Mouse (Mus musculus): ENCODE data around the gene Ralgds. TPM values are rescaled to one million over a fixed set of nuclear protein-coding genes. Genes with fewer than 3 reads are reported as not detected.
A peak's percentile ranks its signal among the peaks of the same experiment; 100 is the strongest.
"Not testable (repeated sequence)": the region's sequence is repeated elsewhere in the genome, so short reads cannot be mapped to it uniquely, and the experiment has no call there.

Gene Ralgds
- total RNA-seq, 4 experiments from 2014 or later = 8.5 to 13.9 (median 9.8) TPM

- DNase-seq (ENCODE audit: low spot score) = no peak
Measured at GRCm38 (mm10) chr2:28505795-28506194, 7.1 kb upstream of the Ralgds start, which contains the start of gene Gm10134. Gene Gm10134, plus strand, starts transcription at chr2:28506095.

GRCm38 (mm10) chr2:28506291-28506690 is 6.6 kb upstream of the Ralgds start:
- DNase-seq (ENCODE audit: low spot score) = no peak

DNA sequence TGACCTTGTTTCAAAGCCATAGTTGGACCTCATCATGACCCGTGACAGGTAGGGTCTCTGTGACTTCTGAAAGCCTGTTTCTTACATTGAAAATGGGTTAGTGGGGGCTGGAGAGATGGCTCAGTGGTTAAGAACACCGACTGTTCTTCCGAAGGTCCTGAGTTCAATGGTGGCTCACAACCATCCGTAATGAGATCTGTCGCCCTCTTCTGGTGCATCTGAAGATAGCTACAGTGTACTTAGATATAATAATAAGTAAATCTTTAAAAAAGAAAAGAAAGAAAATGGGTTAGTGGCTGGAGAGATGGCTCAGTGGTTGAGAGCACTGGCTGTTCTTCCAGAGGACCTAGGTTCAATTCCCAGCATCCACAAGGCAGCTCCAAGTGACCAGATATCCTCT is 1.3 kb upstream of the Ralgds start:
- DNase-seq (ENCODE audit: low spot score) = not testable (repeated sequence)

DNA sequence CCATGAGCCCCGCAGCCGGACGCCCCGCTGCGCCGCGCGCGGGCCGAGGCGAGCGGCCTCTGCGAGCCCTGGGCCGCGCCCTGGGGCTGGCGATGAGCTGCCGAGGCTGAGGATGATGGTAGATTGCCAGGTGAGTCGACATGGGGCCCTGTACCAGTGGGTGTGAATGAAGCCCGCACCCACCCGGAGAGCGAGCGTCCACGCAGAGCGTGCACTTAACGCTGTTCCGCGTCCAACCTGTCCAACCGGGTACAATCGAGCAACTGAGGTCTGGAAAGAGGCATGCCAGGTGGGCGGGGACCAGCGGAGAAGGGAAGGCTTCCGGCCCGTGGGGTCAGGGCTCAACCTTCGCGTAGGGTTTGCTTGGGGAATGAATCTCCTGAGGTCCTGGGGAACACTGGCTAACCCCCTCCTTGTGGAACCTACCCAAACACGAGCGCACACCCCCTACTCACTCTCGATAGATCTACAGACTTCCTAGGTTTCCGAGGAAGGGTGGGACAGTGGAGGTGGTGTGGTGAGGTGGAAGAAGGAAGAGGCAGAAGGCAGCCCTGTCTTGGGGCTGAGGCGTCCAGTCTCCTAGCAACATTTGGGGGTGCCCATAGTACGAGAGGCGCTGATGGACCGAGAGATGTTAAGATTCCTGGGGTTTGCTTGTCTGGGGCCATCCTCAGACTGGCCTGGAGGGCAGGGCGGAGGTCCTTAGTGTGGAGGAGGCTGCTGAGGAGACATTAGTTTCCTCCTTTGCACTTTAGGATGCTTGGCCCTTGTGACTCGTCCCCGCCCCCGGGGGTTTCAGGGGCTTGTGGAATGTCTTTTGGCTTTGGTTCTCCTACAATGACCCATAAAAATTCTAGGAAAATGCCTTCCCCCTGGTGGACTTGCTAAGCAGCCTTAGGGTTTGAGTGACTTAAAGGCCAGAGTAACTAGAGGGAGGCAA is 776 bp downstream of the Ralgds start:
- no peak for DNase-seq (ENCODE audit: low spot score)

GRCm38 (mm10) chr2:28514489-28514888 is 1.6 kb downstream of the Ralgds start:
- peak; percentile 80 for DNase-seq (ENCODE audit: low spot score)

- peak; percentile 82 for DNase-seq (ENCODE audit: low spot score)
Measured at GRCm38 (mm10) chr2:28517206-28517909, 4.4 kb downstream of the Ralgds start.

DNA sequence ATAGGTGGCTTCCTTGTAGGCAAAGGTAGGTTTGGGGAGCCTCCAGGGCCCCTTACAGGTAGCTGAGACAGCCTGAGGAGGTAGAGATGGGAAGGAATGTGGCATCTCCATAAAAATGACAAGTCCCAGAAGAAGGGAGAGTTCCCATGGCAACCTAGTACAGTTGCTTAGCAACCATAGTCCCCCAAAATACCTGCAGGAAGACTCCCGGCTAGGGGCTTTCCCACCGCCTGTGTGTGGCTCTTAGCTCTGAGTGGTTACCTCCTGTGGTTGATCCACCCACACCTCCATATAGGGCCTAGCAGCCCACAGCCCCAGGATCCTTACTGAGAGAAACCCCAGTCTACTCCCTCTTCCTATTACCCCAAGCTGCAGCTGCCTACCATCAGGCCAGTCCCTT is 5.3 kb downstream of the Ralgds start:
- no peak for DNase-seq (ENCODE audit: low spot score)

- DNase-seq (ENCODE audit: low spot score) = no peak
Measured at GRCm38 (mm10) chr2:28520581-28520980, 7.7 kb downstream of the Ralgds start.

- DNase-seq (ENCODE audit: low spot score) = no peak
Measured at GRCm38 (mm10) chr2:28521571-28522151, 8.7 kb downstream of the Ralgds start.

DNA sequence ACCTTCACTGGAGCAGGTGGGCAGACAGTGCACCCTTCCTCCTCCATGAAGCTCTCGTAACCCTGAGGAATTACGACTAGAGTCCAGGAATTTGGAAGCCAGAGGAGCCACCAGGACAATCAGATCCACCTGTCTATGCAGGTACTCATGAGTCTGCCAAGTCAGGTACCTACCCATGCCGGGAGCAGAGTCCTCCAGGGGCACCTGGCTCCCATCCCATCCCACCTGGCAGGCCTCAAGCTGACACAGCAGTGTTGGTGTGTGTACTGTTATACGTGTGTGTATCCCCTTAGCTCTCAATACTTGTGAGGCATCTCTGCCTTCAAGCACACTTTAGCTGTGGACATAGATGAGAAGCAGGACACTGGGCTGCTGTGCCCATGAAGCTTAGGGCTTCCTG is 9.2 kb downstream of the Ralgds start:
- no peak for DNase-seq (ENCODE audit: low spot score)

GRCm38 (mm10) chr2:28523643-28524117 is 10.8 kb downstream of the Ralgds start:
- DNase-seq (ENCODE audit: low spot score) = peak; percentile 84

DNA sequence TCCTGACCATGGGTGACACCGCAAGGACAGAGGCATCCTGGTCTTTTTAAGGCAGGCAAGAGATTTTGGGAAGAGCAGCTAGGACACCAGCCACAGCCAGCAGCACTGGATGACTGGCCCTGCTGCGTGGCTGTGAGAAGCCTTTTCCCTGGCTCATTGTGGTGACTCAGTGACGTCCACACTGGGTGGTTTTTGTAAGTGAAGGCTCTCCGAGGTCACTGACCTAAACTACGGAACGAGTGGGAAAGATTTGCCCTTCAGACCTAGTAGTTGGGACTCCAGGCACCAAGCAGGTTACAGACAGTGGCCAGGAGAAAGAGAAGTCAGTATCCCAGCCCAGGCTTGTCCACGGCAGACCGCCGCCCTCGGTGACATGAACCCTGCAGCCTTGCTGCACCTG is 11.5 kb downstream of the Ralgds start:
- no peak for DNase-seq (ENCODE audit: low spot score)

GRCm38 (mm10) chr2:28525219-28525942 is 12.5 kb downstream of the Ralgds start:
- DNase-seq (ENCODE audit: low spot score) = peak; percentile 78

GRCm38 (mm10) chr2:28525943-28526876 is 13.3 kb downstream of the Ralgds start:
- DNase-seq (ENCODE audit: low spot score) = no peak

GRCm38 (mm10) chr2:28527436-28528353 is 14.8 kb downstream of the Ralgds start:
- no peak for DNase-seq (ENCODE audit: low spot score)

DNA sequence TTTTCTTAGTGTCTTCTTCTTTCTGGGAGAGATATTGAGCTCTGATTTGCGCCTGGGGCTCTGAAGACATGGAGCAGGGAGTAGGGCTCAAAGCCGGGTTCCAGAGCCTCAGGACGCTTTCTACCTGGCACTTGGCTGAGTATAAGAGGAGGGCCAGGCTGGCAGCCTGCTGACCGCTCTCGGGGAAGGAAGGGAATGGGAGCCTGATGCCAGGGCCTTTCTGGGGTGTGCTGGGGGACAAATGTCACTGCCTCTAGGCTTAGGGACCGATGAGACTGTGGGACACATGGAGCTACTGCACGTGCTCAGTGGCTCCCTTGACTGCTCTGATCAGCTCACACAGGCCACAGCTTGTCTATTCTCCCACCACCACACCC is 15.4 kb downstream of the Ralgds start:
- no peak for DNase-seq (ENCODE audit: low spot score)

DNA sequence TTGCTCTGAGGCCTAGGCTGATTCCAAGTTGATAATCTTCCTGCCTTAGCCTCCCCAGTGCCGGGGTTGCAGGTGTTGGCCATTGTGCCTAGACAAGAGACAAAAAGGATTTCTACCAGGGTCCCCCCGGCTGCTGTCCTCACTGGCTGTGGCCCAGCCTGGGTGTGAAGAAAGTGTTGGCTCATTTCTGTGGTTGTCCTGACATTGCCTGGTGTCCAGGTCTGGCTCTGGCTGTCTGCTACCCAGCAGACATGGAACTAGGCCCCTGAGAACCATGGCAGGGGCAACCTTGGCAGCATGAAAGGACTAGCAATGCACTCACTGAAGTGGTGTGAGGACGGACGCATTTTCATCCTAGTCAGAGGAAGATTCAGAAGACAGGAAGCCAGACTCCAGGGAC is 16.9 kb downstream of the Ralgds start:
- no peak for DNase-seq (ENCODE audit: low spot score)

DNA sequence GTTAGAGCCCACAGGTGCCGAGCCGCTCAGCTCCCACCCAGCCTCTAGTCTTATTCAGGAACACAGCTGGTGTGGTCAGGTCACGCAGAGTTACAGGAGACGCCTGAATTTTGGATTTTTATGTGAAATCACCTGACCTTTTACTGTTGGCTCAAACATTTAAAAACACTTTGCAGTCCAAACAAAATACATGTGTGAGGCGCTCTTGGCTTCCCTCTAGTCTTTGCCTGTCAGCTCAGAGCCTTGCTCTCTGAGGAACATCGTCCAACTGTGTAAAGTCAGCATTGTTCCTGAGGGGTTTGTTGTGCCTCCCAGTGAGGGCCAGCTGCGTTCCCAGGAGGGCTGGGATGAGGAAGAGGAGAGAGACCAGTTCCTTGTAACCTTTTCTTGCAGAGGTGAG is 17.4 kb downstream of the Ralgds start:
- peak; percentile 47 for DNase-seq (ENCODE audit: low spot score)

Data from heart, adult 8-10 months (tissue).